Mouse (Mus musculus) heart, postnatal 36 days (tissue): Measurements from ENCODE around the gene Nploc4. TPM values are rescaled to one million over a fixed set of nuclear protein-coding genes. Genes with fewer than 3 reads are reported as not detected.

Experiments
- DNase-seq, 2 experiments: peaks; one replicate each; pipeline ENCODE4 v3.0.0; 2021 to 2022
- intact Hi-C: fragments of 180-260 bp; cut with DNase I; formaldehyde crosslinking; loops from one replicate; pipeline ENCODE4 v1.15.1; 2025
- total RNA-seq, 2 experiments: library from RNA; stranded (reverse); gene quantifications; 2 replicates each; pipeline ENCODE4 v1.2.3; 2021

Gene Nploc4
- total RNA-seq, 2 experiments from 2014 or later, result 60.4 to 62.2 TPM

DNA sequence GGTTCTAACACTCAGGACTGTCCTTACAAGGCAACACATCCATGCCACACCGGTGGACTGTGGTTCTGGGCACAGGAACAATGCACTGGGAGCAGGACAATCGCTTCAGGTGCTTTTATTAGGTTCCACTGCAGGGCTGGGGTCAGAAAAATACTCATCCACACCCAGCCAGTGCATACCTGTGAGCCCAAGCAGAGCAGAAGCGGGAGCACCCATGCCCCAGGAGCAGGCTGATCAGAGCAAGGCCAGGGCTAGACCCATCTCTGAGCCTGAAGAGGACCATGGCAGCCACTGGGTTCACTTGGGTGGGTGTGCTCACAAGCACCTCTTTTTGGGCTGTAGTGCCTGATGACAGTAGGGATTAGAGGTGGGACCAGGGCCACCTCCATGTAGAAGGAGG lies 57.2 kb downstream of the Nploc4 start:
- intact Hi-C loops, result no loop called here

DNA sequence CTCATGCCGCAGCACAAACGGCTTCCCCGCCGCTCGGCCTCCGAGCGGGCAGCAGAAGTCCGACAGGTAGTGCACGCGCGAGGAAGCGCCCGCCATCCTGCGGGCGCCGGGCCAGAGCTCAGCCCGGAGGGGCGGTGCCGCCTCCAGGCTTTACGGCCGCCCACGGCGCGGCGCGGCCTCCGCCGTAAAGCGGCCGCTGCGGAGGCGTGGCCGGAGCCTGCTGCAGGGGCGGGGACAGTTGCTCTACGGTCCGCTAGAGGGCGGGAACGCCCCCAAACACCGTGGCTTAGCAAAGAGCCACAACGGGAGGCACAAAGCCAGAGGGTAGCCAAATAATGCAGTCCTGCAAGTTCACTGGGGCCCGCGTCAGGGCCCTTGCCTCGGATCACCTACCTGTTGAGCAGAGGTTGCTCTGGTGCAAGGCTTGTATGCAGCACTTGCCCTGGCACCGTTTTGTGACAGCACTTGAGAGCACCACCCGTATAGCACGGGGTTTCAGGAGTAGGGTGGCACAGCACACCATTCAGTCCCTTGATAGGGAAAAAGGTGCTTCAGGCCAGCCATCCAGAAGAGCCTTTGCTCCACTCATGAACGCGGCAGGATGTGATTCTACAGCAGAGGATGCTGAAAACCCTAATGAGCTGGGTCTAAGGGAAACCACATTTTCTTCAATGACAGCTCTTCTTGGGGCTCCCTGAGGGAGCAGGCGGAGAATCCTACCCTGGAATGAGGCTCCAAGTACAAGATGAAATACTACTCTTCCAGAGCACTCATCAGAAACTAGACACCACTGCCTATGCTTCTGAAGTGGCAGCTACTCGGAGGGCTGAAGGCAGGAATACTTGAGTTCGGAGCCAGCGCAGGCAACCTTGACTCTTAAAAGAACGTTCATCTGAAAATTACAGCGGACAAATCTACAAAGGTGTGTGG lies 58.6 kb downstream of the Nploc4 start, which contains the start of gene Faap100:
TSS of gene Faap100 (minus strand) at position 154 of the 930 bp plus-strand sequence.
- intact Hi-C loops, result no loop called here
- peak; percentile 88 to 91 for DNase-seq

More for the DNA sequence above, 57.2 kb downstream of the Nploc4 start:
- DNase-seq, result no peak

DNA sequence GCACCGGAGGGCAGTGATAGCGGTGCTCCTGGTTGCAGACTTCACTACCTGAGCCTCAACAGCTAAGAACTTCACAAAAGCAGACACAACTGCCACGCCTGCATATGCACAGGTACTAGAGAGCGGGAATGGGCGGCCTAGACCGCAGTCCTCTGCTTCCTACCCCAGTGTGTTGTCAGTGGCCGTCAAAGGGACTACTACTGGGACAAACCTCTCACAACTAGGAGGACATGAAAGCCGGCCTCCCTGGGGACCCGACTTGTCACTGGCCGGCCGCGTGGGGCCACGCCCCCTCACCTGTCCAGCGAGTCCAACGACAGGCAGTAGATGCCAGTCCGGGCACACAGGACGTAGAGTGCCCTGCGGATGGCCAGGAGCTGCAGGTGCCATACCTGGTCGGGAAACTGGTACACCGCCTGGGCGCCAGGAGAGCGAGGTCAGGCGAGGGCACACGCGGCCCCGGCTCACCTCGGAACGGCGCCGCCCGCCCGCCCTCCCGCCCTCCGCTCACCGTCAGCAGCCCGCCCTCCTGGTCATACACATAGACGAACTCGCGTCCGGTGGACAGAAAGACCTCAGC lies 59.4 kb downstream of the Nploc4 start:
- intact Hi-C loops, result no loop called here

DNA sequence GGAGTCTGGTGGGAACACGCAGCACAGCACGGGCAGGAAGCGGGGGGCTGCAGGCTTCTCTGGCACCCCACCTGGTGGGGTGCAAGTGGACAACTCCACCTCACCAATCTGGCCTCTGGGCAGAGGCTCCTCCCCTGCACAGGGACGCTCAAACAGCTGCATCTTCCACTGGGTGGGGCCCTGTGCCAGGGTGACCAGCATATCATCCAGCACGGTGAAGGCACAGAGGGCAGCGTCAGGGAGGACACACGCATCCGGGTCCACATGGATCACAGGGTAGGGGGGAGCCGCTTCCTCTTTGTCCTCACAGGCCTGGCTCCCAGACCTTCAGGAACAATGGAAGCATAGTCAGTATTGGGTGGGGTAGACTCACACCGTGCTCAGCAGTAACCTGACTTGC lies 60.2 kb downstream of the Nploc4 start:
- intact Hi-C loops, result no loop called here

More for the DNA sequence above, 59.4 kb downstream of the Nploc4 start:
- DNase-seq, result peak in 1 of 2 experiments; percentile 46

DNA sequence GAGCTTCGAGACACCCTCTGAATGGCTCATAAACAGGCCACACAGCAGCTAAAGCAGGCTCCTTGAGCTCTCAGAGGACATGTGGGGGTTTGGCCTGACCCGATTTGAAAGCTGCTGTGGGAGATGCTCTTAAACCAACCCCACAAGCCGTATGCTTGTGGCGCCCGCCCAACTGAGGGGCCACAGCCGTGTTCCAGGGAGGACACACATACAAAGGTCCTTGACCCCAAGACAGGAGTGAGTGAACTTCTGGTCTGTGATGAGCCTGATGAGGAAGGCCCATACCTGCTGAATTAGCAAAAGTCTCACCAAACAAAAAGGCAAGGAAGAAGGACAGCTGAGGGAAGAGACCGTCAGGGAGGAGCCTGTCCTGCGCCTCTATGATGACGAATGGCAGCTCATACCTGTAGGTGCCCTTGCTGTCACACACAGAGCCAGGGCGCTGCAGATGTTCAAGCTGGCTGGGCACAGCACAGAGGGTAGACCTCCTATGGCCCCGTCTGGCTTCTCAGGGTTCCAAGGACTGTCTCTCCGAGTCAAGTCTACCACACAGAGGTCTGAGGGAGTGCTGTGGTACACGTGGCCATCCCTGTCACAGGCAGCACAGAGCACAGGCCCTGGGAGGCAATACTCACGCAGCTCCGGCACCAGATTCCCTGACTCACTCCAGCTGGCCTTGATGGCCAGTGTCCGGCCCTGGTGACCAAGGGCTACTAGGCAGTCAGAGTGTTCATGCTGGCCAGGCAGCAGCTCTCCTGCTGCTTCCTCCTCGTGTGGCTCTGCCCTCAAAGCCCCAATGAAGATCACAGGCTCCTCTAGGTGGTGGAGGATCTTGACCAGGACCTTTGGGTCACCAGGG lies 61.0 kb downstream of the Nploc4 start:
- DNase-seq, result no peak
- intact Hi-C loops, result no loop called here

More for the DNA sequence above, 60.2 kb downstream of the Nploc4 start:
- DNase-seq, result no peak

DNA sequence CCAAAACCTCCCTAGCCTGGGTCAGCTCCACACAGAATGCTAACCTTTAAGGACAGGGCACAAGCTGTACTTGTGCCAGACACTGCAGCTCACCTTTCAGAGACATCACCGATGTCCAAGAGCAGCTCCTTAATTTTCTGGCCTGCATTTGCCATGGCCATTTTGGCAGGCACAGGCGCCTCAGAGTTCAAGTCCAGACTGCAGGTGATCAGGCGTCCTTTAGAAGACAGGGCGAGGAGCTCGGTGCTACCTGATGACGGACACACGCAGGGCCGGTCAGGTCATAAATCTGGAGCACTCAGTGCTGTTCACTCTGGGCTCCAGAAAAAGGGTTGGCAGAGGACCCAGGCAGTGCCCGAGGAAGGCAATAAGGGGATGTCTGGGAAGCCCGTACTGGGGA lies 62.2 kb downstream of the Nploc4 start:
- no peak for DNase-seq
- intact Hi-C loops, result loop anchor here (2.0 kb wide), 1 partner anchor 17 kb away; no protein-coding TSS in a partner anchor

DNA sequence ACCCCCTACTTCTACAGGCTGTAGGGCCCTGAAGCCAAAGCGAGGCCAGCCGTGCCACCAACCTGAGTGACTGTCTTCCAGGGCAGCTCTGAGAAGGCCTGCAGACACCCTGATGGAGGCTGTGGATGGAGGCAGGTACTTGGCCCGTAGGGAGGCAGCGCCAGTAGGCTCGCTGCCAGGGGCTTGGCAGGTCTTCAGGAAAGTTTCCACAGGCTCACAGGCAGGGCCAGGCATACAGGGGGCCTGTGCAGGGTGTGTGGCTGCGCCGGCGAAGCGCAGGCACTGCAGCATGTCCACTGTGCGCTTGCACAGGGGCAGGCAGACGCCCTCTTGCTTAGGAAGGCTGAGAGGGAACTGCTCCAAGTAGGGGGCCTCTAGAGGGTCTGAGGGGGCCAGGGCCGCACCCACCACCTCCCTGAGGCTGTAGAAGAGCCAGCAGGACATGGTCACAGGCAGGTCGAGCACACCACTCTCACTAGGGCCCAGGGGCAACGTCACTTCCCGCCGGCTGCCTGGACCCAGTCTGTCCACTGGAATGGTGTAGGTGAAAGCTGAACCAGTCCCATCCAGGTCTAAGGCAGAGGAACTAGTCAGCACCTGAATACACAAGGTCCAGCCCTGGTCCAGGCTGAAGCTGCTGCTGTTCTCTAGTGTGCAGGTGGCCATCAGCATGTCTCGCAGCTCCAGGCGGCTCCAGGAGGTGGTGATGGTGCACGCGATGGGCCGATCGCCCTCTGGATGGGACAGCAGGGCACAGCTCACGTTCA lies 63.5 kb downstream of the Nploc4 start:
- peak; percentile 78 to 80 for DNase-seq
- intact Hi-C loops, result loop anchor here (2.0 kb wide), 1 partner anchor 15 kb away; no protein-coding TSS in a partner anchor

DNA sequence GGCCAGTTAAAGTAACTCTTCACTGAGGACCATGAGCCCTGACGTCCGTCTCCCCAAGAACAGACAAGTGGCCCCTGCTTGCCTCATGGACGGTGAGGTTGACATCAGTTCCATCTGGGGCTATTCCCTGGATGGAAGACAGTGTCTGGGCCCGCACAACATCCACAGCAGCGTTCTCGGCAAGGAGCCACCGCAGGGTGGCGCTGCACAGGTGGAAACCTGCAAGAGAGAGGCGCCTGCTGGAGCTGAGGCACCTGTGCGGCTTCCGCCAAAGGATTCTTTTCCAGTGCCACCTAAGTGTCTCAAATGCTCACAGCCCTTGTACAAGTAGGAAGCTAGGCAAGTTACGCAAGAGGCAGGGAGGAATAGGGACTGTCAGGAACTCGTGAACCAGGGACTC lies 64.5 kb downstream of the Nploc4 start:
- intact Hi-C loops, result no loop called here
- DNase-seq, result no peak

DNA sequence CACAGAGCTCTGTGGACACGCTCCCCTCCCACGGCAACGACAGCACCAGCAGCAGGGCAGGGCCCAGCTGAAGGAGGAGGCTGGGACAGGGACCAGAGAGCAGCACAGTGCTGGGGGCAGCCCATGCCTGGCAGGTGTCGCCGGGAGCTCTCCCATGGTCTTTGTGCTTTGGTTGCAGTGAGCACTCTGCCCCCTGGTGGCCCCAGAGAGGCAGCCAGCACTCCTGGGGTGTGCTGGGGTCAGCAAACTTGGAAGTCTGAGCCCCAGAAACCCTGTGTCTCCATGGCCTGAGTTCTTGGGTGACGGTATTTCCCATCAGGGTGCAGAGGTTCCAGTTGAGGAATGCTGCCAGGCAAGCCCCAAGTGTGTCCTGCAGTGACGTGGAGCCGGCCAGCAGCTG lies 67.9 kb downstream of the Nploc4 start:
- intact Hi-C loops, result loop anchor here (1.0 to 5.0 kb wide), 2 partner anchors 16 to 257 kb away; no protein-coding TSS in a partner anchor
- DNase-seq, result peak; percentile 73 to 75

DNA sequence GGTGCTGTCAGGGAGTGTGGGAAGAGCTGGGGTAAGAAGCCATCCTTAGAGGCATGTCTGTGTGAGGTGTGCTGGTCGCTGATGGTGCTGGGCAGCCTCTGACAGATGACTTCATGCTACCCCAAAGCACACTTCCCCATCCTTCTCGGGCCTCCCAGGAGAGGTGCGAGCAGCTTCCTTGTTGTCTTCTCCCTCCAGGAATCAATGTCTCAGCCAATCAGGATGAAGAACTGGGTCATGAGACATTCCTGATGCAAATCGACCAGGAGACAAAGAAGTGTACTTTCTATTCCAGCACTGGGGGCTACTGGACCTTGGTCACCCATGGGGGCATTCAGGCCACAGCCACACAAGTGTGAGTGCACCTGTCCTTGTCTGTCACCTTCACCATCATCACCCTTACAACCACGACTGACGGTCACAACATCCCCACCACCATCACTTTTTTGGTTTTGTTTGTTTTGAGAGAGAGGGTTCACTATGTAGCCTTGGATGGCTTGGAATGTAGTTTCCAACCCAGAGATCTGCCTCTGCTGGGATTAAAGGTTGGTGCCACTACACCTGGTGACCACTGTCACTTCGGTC lies 71.0 kb downstream of the Nploc4 start:
- DNase-seq, result no peak
- intact Hi-C loops, result loop anchor here (5.0 kb wide), 1 partner anchor 254 kb away; no protein-coding TSS in a partner anchor

DNA sequence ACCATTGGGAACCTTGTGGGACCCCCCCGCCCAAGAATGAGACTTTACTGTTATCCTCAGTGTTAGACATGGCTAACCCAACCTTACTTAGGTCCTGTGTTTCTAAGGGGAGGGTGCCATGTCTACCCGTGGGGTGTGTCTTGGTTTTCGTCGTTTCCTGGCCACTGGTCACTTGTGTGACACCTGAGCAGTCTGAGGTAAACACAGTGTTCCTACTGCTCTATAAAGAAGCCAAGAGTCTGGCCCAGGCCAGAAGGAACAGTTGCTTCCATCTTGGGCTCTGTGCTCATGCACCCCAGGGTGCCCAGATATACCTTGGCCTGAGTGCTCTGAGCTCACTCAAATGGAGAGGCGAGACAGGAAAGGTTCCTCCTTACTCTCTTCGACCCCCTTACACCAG lies 74.6 kb downstream of the Nploc4 start:
- no peak for DNase-seq
- intact Hi-C loops, result no loop called here

DNA sequence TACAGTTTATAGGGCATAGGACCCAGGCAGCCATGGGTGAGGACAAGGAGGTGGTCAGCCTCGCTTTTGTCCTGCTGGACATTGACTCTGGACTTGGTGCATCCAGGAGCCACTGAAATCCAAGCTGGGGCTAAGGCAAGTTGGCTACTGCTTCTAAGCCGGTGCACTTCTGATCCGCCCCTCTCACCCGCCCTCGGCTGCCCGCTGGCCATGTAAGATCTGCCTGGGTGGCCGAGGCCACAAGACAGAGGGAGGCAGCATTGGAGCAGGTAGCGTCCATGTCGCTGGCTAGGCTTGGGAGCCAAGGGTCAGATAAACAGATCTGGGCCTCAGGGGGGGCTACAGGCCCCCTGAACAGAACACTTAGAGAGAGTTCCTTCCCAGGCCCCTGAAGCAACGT lies 76.2 kb downstream of the Nploc4 start, which contains the start of gene Fscn2:
TSS of gene Fscn2 (plus strand) at position 240 of the 400 bp plus-strand sequence.
- no peak for DNase-seq
- intact Hi-C loops, result no loop called here

DNA sequence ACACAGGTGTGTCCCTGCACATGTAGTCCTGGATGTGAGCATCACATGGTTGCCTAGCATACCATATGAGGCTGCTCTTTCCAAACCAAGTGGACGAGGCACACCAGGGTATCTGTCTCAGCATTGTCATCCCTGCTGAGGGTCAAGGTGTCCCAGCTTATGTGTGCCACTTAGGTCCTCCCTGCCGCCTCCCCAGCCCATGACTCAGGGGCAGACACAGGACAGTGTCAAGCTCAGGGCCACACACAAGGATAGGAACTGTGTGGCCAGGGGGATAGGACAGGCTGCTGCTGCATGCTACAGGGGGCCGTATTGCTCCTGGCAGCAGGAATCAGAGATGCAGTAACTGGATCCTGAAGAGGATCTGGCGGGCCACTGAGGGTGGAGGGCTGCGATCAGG lies 76.8 kb downstream of the Nploc4 start:
- intact Hi-C loops, result no loop called here

DNA sequence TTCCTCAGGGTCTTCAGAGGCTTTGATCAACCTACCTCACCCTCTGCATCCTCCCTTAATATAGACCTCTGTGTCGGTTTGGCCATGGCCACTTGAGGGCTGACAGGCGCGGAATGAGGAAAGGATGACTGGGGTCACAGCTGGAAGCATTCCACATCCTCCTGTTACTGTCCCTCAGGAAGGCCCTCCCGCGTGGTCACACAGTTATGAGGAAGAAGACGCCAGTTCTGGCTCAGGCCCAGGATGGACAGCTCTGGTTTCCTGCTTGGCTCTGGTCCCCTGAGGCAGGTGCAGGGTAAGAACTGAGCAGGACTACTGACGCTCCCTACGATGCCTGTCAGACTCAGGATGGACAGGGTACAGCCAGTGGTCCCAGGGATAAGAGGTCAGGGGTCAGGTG lies 77.4 kb downstream of the Nploc4 start:
- peak in 1 of 2 experiments; percentile 53 for DNase-seq
- intact Hi-C loops, result no loop called here

More for the DNA sequence above, 76.8 kb downstream of the Nploc4 start:
- DNase-seq, result no peak

DNA sequence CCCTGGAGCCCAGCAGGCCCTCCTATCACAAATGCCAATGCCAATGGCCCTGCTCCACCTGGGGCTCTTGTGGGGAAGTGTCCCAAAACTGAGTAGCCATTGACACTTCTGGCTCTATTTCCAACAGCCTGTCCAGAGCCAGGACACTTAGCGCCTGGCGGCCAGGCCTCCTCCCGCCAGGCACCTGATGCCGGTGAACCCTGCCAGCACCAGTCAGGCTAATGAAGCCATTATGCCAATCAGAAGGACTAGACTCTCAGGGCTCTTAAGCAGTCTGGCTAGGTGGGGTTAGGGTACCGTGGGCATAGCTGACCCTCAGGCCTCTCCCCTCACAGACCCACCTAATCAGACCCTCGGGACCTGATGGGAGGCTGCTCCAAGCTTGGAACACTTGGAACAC lies 78.1 kb downstream of the Nploc4 start:
- intact Hi-C loops, result loop anchor here (2.0 kb wide), 1 partner anchor 15 kb away; no protein-coding TSS in a partner anchor
- peak in 1 of 2 experiments; percentile 57 for DNase-seq

DNA sequence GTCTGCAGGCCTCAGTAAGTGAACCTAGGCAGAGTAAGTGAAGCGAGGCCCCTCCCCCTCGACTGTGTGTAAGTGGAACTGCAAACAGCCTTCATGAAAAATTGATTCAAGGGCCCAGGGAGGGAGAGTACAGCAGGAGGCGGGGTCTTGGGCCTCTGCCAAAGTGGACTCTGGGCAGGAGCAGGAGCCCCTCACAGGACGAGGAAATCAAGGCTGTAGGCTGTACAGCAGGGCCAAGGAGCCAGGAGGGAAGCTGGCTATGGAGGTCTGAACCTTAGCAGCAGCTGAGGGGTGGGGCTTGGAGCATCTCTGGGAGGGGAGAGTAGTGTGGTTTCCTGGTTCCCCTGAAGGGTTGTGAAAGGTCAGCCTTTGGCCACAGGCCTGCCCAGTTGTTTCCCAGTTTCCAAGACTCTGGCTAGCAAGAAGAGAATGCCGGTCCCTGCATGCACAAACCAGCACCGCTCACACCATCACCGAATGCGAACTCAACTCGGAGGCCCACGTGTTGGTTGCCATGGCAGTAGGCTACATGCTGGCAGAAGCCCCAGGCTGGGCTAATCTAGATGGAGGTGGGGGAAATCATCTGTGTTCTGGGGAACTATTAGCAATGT lies 79.6 kb downstream of the Nploc4 start:
- DNase-seq, result peak; percentile 59 to 69
- intact Hi-C loops, result loop anchor here (2.0 kb wide), 1 partner anchor 17 kb away; no protein-coding TSS in a partner anchor

DNA sequence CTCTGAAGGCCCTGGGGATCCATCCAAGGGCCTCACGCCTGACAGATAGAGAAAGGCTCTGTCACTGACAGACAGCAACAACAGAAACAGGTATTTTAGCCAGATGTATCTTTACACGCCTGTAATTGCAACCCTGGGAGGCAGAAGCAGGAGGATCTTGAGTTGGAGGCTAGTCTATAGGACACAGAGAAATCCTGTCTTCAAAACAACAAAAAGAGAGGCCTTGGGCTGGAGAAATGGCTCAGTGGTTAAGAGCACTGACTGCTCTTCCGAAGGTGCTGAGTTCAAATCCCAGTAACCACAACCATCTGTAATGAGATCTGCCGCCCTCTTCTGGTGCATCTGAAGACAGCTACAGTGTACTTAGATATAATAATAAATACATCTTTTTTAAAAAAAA lies 80.6 kb downstream of the Nploc4 start:
- intact Hi-C loops, result no loop called here

DNA sequence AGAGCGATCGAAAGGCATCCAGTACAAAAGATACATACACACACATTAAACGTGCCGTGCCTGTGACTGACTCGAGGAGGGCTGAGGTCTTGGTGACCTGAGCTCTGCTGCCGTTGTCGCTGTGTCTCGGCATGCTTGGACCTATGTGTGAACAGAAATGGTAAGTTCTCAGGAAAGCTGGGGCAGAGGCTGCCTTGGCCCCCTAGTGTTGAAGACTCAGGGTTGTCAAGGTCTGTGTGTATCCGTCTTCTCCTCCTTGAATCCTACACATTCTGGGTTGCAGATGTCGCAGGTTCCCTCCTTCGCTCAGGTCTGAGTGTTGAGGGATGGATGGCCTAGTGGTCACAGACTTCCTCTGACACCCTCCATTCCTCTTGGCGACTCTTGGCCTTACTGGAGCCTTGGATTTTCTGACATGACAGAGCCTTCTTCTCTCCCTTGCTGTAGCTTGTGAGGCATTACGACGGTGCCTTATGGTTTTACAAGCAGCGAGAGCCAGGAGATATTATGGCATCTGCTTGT lies 81.1 kb downstream of the Nploc4 start:
- no peak for DNase-seq
- intact Hi-C loops, result no loop called here

More for the DNA sequence above, 80.6 kb downstream of the Nploc4 start:
- no peak for DNase-seq
